Mouse (Mus musculus) hindbrain, embryonic 16.5 days (tissue): Measurements from ENCODE around the gene Phactr3. TPM values are rescaled to one million over a fixed set of nuclear protein-coding genes. Genes with fewer than 3 reads are reported as not detected.
A peak's percentile ranks its signal among the peaks of the same experiment; 100 is the strongest.

ENCODE experiments used
- ATAC-seq: fragments of 200-750 bp; cut with Nextera tagmentation; 2 replicates; pipeline ENCODE4 v1.8.0; 2017; ENCODE audit warnings: moderate TSS enrichment, moderate library complexity
- H3K27ac ChIP-seq: fragments of 300-500 bp; sonication (generic); 2 replicates; pipeline ENCODE4 v1.5.1; 2014; ENCODE audit warnings: low read depth, mild to moderate bottlenecking, control low read depth, low read length, moderate library complexity
- H3K27me3 ChIP-seq: fragments of 300-500 bp; sonication (generic); replicated peaks from 2 replicates; pipeline ENCODE4 v1.6.1; 2014; ENCODE audit warnings: low read length; ENCODE audit not compliant: control insufficient read depth, insufficient read depth
- H3K36me3 ChIP-seq: fragments of 300-500 bp; sonication (generic); 2 replicates; pipeline ENCODE4 v1.6.1; 2014; ENCODE audit warnings: mild to moderate bottlenecking, low read length, moderate library complexity, mixed read lengths; ENCODE audit not compliant: control insufficient read depth, insufficient read depth
- H3K4me1 ChIP-seq: fragments of 300-500 bp; sonication (generic); 2 replicates; pipeline ENCODE4 v1.6.1; 2014; ENCODE audit warnings: low read depth, low read length; ENCODE audit not compliant: control insufficient read depth, insufficient read depth
- H3K4me2 ChIP-seq: fragments of 300-500 bp; sonication (generic); 2 replicates; pipeline ENCODE4 v1.6.1; 2014; ENCODE audit warnings: mild to moderate bottlenecking, low read length, control low read depth, moderate library complexity
- H3K4me3 ChIP-seq: fragments of 300-500 bp; sonication (generic); 2 replicates; pipeline ENCODE4 v1.5.1; 2014; ENCODE audit warnings: mild to moderate bottlenecking, low read length, control low read depth, moderate library complexity
- H3K9ac ChIP-seq: fragments of 300-500 bp; sonication (generic); 2 replicates; pipeline ENCODE4 v1.6.1; 2014; ENCODE audit warnings: low read depth, mild to moderate bottlenecking, control low read depth, low read length, moderate library complexity
- H3K9me3 ChIP-seq: fragments of 300-500 bp; sonication (generic); 2 replicates; pipeline ENCODE4 v1.6.1; 2014; ENCODE audit warnings: mild to moderate bottlenecking, low read length, moderate library complexity; ENCODE audit not compliant: control insufficient read depth
- WGBS: fragments of 180-500 bp; shearing (Covaris S2); extraction: QIAGEN DNeasy Blood & Tissue Kit; methylation state at CpG from one replicate; pipeline ENCODE4 v1.1.7; 2014; 5-methylcytosine and 5-hydroxymethylcytosine counted together
- polyA plus RNA-seq: library from polyadenylated mRNA; unstranded; fragments of >200 nt; fragmentation: Nextera tagmentation; extraction: Ambion mirVana; gene quantifications from 2 replicates; pipeline ENCODE4 v1.2.1, GENCODE M21; 2015

Phactr3 gene
- polyA plus RNA-seq, 1 experiment from 2014 or later = 69.1 TPM

DNA sequence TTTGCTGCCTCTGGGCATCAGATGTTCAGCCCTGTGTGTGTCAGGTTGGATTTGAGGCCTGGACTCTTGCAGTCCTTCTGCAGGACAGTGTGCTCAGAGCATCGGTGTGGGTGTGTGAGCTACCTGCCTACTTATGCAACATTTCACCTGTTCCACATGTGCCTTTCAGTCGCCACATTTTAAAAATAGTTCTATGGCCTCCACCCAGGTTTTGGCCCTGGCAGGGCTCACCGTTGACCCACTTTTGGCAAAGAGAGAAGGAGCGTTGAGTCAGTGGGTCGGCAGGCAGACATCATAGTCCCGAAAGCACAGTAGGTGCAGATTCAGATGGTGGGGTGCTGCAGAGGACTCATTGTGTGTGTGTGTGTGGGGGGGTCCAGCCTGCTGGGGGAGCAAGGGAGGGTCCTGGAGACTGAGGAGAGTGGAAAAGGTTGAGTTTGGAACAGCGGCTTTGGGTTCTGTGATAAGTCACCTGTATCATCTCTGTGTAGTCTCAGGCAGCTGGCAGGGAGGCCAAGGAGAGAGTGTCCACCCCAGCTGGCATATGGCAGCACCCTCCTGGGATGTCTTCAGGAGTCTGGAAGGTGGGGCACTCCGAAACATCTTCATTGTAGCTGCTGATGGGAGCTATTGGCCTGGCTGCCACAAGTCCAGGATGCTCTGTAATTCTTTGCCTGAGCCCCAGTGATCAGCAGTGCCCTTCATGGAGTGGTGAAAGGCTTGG, 2.0 kb downstream of the Phactr3 start:
- 88% methylated on average over 8 of the region's 8 CpGs for WGBS
- H3K9me3 ChIP-seq = no peaks in the 10 kb centered on the region
- 0 out of 2 replicates have a peak, but pooled peaks cover 2% of the 10 kb centered on the region for H3K27me3 ChIP-seq
- no peak overlapping the region for H3K4me2 ChIP-seq
- no peaks in the 10 kb centered on the region for H3K36me3 ChIP-seq
- no peak overlapping the region for H3K4me3 ChIP-seq
- H3K27ac ChIP-seq = no peak overlapping the region
- no peak for ATAC-seq
- peaks cover 6% of the 10 kb centered on the region; the same call in 1 of the 2 replicates for H3K4me1 ChIP-seq
- H3K9ac ChIP-seq = no peak overlapping the region

DNA sequence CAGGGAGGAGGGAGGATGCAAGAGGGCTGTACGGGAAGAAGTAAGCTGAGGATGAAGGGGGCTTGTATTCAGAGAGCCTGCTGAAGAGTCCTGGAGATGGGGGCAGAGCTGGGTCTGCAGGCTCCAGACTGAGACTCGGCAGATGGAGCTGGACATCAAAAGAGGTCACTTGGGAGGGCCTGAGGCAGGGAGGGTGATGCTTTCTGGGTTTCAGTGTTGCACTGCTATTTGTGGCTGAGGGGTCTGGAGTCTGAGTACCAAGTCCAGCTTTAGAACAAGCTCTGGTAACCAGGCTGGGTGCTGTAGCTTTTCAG, 2.6 kb downstream of the Phactr3 start:
- H3K9me3 ChIP-seq = no peaks in the 10 kb centered on the region
- no peak overlapping the region for H3K27ac ChIP-seq
- no peak overlapping the region for H3K9ac ChIP-seq
- H3K4me3 ChIP-seq = no peak overlapping the region
- H3K4me1 ChIP-seq = peaks cover 6% of the 10 kb centered on the region; the same call in 1 of the 2 replicates
- no peaks in the 10 kb centered on the region for H3K36me3 ChIP-seq
- 41% methylated on average over 2 of the region's 2 CpGs for WGBS
- H3K4me2 ChIP-seq = no peak overlapping the region
- ATAC-seq = no peak
- 0 out of 2 replicates have a peak, but pooled peaks cover 2% of the 10 kb centered on the region for H3K27me3 ChIP-seq

DNA sequence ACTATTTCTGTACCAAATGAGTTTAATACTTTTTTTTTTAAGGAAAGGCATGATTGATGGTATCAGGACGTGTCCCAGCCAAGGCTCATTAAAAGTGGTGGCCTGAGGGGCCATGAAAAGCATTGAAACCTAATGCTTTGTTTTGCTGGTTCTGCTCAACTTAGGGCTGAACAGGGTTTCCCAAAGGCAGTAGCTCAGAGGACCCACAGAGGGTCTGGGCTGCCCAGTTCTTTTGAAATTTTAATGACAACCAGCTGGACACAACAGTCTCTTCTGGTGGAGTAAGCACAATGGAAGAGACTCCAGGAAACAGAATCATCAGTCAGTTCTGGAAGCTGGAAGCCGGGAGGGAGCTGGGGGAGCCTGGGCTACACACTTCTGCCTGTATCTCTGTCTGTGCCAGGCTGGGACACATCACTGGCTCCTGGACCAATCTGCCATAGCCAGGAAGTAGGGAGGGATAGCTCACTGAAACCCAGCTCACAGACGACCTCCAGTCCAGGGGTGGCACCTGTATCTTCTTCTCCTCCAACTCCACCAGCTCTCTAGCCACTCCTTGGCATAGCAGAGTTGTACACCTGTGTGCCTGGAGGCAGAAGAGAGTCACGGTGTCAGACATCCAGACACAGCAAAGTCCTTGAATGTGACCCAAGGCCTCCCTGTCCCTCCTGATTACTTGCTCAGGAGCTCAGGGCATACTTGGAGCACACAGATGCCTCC, 3.3 kb downstream of the Phactr3 start:
- Histone ChIP-seq H3K4me3 (no peak overlapping the region), H3K27ac (no peak overlapping the region), H3K4me2 (no peak overlapping the region), H3K9me3 (no peaks in the 10 kb centered on the region), H3K9ac (no peak overlapping the region), H3K27me3 (0 out of 2 replicates have a peak, but pooled peaks cover 2% of the 10 kb centered on the region), H3K4me1 (peaks cover 6% of the 10 kb centered on the region; the same call in 1 of the 2 replicates), H3K36me3 (no peaks in the 10 kb centered on the region)
- 34% methylated on average over 4 of the region's 4 CpGs for WGBS
- no peak for ATAC-seq

DNA sequence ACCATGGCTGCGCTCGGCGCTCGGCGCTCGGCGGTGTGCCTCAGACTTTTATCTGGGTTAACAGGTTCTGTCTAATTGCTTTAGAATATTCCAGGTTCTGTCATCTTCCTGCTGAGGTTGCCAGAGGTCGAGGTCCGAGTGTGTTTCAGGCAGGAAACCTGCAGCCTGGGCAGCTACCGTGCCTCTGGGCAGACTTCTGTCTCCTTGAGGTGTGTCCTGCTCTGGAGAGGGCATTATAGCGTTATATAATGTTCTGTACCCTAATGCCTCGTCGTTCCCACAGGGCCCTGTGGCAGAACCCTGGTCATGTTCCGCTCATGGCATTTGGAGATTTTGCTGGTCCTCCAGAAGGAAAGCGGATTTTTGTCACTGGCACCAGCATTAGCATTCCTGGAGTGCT, 4.7 kb downstream of the Phactr3 start:
- Histone ChIP-seq H3K9me3 (no peaks in the 10 kb centered on the region), H3K36me3 (no peaks in the 10 kb centered on the region), H3K9ac (no peak overlapping the region), H3K4me3 (no peak overlapping the region), H3K4me1 (peaks cover 6% of the 10 kb centered on the region; the same call in 1 of the 2 replicates), H3K4me2 (no peak overlapping the region), H3K27me3 (no peaks in the 10 kb centered on the region), H3K27ac (no peak overlapping the region)
- ATAC-seq = no peak
- 85% methylated on average over 15 of the region's 15 CpGs for WGBS

DNA sequence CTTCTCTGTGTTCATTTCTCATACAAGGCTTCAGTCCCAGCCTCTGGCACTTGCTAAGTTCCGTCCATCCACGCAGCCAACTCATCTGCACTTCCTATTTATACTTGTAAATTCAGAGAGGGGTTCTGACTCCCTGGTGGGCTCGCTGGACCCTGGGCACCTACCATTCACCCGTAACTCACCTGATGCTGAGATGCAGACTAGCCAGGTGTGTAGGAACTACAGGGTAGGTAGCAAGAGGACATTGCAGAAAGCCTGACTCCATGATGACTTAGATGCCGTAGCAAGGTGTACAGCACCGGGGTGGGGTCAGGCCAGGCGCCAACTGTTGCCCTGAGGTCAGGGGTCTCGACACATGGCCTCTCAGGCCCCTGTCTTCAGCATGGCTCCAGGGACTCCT, 6.7 kb downstream of the Phactr3 start:
- no peak for ATAC-seq
- H3K36me3 ChIP-seq = no peaks in the 10 kb centered on the region
- no peaks in the 10 kb centered on the region for H3K4me1 ChIP-seq
- H3K27ac ChIP-seq = no peak overlapping the region
- H3K4me3 ChIP-seq = no peak overlapping the region
- H3K27me3 ChIP-seq = no peaks in the 10 kb centered on the region
- no peaks in the 10 kb centered on the region for H3K9me3 ChIP-seq
- no peak overlapping the region for H3K4me2 ChIP-seq
- 79% methylated on average over 8 of the region's 8 CpGs for WGBS
- H3K9ac ChIP-seq = no peak overlapping the region

DNA sequence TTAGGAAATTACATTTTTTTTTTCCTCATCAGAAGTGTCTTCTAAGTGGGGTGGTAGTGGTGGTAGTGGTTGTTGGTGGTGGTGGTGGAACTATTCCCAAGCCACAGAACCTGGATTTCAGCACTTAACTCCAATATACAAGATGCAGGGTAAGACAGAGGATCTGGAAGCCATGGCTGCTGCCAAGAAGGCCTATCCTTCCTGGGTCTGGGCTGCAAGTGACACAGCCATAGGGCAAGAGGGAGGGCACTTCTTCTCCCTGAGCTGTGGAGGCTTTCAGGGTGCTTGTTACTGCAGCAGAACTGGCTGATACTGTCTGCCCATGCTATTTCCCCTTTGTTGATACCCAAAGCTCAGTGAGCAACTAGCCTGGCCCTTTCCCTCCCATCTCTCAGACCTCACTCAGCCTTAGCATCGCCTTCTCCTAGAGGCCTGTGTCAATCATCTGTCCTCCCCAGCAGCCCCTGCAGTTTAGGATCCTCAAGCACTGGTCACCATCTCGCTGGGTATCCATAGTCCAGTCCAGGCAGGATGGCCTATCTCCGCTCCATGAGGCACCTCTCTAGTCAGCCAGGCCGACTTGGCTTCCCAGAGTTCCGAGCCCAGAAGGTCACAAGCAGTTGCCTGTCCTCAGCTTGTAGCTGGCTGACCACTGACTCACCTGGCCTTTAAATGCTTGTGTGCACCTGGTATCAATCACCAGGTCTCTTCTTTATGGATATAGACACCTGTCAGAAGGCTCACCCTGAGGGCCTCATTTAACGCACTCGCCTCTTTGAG, 7.5 kb downstream of the Phactr3 start:
- Histone ChIP-seq H3K4me1 (no peaks in the 10 kb centered on the region), H3K4me2 (no peak overlapping the region), H3K4me3 (no peak overlapping the region), H3K27ac (no peak overlapping the region), H3K27me3 (no peaks in the 10 kb centered on the region), H3K9ac (no peak overlapping the region), H3K36me3 (no peaks in the 10 kb centered on the region), H3K9me3 (no peaks in the 10 kb centered on the region)
- no peak for ATAC-seq
- 92% methylated on average over 7 of the region's 7 CpGs for WGBS

DNA sequence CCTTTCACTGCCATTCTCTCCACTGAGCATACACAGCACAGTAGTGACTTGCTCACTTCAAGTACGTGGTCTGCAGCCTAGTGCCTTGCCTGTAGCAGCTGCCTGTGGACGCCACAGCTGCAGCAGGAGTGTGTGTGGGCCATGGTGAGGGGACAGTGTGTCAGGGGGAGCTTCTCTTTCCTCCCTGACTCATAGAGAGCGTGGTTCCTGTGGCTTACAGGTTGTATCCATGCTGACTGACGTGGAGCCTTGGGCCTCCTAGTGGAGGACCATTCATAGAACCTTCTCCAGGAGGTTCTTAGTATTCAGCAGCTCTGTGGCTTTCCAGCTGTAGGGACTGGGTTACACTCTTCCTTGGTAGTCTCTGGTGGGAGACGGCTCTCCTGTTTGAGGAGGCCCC, 9.8 kb downstream of the Phactr3 start:
- 77% methylated on average over 5 of the region's 5 CpGs for WGBS
- H3K4me3 ChIP-seq = no peak overlapping the region
- H3K9me3 ChIP-seq = no peaks in the 10 kb centered on the region
- H3K36me3 ChIP-seq = no peaks in the 10 kb centered on the region
- peak; percentile 22; the same call in 1 of the 2 replicates for ATAC-seq
- H3K27me3 ChIP-seq = no peaks in the 10 kb centered on the region
- H3K4me2 ChIP-seq = no peak overlapping the region
- H3K4me1 ChIP-seq = no peaks in the 10 kb centered on the region
- no peak overlapping the region for H3K27ac ChIP-seq
- H3K9ac ChIP-seq = no peak overlapping the region

DNA sequence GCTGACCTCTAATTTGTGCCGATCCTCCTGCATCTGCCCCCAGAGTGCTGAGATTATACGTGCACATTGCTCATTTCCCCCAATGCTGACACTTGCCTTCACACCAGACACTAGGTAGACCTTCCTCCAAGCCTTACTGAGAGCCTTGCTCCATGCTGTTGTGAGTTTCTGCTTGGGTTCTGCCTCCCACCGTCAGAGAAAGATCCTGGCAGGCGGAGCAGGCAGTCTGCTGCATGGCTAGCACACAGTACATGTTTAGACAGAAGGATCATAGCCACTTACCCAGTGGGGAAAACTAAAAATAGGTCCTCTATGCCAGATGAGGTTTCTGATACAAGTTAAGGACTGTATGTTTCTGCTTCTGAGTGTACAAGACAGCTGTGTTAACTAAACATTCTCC, 10.4 kb downstream of the Phactr3 start:
- Histone ChIP-seq H3K27me3 (no peaks in the 10 kb centered on the region), H3K9ac (no peak overlapping the region), H3K4me1 (no peaks in the 10 kb centered on the region), H3K4me2 (no peak overlapping the region), H3K4me3 (no peak overlapping the region), H3K36me3 (no peaks in the 10 kb centered on the region), H3K27ac (no peak overlapping the region), H3K9me3 (no peaks in the 10 kb centered on the region)
- ATAC-seq = no peak
- 74% methylated on average over 4 of the region's 4 CpGs for WGBS

DNA sequence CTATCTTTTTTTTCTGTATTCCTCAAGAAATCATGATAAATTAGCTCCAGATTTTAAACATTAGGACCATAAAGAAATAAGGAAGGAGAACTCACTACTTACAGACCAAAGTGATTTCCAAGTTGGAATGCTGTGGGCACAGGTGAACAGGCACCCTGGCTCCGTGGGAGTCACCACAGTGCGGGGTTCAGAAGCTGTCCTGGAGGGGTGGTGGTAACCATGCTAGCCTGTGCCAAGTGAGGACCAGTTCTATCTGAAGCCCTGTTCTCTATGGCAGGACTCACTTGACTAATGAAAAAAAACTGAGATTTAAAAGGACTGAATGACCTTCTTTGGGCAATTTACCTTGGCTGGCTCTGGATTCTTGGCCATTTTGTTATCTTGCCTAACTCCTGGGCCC, 10.9 kb downstream of the Phactr3 start:
- Histone ChIP-seq H3K9ac (no peak overlapping the region), H3K36me3 (no peaks in the 10 kb centered on the region), H3K27me3 (no peaks in the 10 kb centered on the region), H3K4me2 (no peak overlapping the region), H3K9me3 (no peaks in the 10 kb centered on the region), H3K4me3 (no peak overlapping the region), H3K27ac (no peak overlapping the region), H3K4me1 (no peaks in the 10 kb centered on the region)
- ATAC-seq = no peak
- whole genome bisulfite sequencing = 85% methylated on average over 2 of the region's 2 CpGs
